Mouse (Mus musculus) erythroblast, embryonic 14.5 days (primary cell): ENCODE results near the gene Tmem235. TPM values are rescaled to one million over a fixed set of nuclear protein-coding genes. Genes with fewer than 3 reads are reported as not detected.
A peak's percentile ranks its signal among the peaks of the same experiment; 100 is the strongest.
"Not testable (repeated sequence)": the region's sequence is repeated elsewhere in the genome, so short reads cannot be mapped to it uniquely, and the experiment has no call there.

ENCODE experiments used
- H3K27me3 ChIP-seq: 2 replicates; pipeline ENCODE4 v1.6.1; 2012; ENCODE audit warnings: inconsistent platforms; ENCODE audit not compliant: control insufficient read depth
- H3K36me3 ChIP-seq: 2 replicates; pipeline ENCODE4 v1.6.1; 2012; ENCODE audit warnings: mild to moderate bottlenecking, inconsistent platforms; ENCODE audit not compliant: control insufficient read depth
- H3K4me1 ChIP-seq: 2 replicates; pipeline ENCODE4 v1.6.1; 2012; ENCODE audit warnings: inconsistent platforms; ENCODE audit not compliant: control insufficient read depth
- H3K4me3 ChIP-seq: replicated peaks from 2 replicates; pipeline ENCODE3; 2012; ENCODE audit warnings: moderate library complexity, mild to moderate bottlenecking, inconsistent platforms
- H3K9me3 ChIP-seq: 2 replicates; pipeline ENCODE4 v1.6.1; 2012; ENCODE audit warnings: low read length, inconsistent platforms, mixed read lengths; ENCODE audit not compliant: control insufficient read depth
- GATA1 ChIP-seq: IDR thresholded peaks from 2 replicates; pipeline ENCODE4 v1.6.1; 2012; ENCODE audit warnings: low read length, inconsistent platforms, mixed read lengths
- TAL1 ChIP-seq: IDR thresholded peaks from 3 replicates; pipeline ENCODE4 v1.6.1; 2012; ENCODE audit warnings: low read length, inconsistent platforms, mixed read lengths
- polyA plus RNA-seq: library from polyadenylated mRNA; stranded (reverse); fragments of >175 nt; gene quantifications from 2 replicates; pipeline ENCODE4 v1.2.3, GENCODE M21; 2012

Gene Tmem235
- polyA plus RNA-seq, result not detected in 2 replicates

- no peak for TF ChIP-seq GATA1
- TF ChIP-seq TAL1, result no peak
- H3K36me3 ChIP-seq, result peaks cover 37% of the 10 kb centered on the region
- H3K4me1 ChIP-seq, result peaks cover 24% of the 10 kb centered on the region
- peaks cover 15% of the 10 kb centered on the region for H3K9me3 ChIP-seq
- H3K27me3 ChIP-seq, result peaks cover 71% of the 10 kb centered on the region
- H3K4me3 ChIP-seq, result no peak within 1 kb of the TSS
Measured at GRCm38 (mm10) chr11:117860601-117861000, at the start of gene Tmem235. TSS of gene Tmem235 (plus strand) at chr11:117860752.

- H3K27me3 ChIP-seq, result no peaks in the 10 kb centered on the region
- peaks cover 100% of the 10 kb centered on the region for H3K36me3 ChIP-seq
- no peak for TF ChIP-seq TAL1
- no peak for TF ChIP-seq GATA1
- peaks cover 86% of the 10 kb centered on the region for H3K4me1 ChIP-seq
- H3K4me3 ChIP-seq, result no peak overlapping the region
- no peaks in the 10 kb centered on the region for H3K9me3 ChIP-seq
Measured at GRCm38 (mm10) chr11:117813867-117814266, 46.7 kb upstream of the Tmem235 start.

GRCm38 (mm10) chr11:117814704-117815366 lies 45.7 kb upstream of the Tmem235 start:
- Histone ChIP-seq H3K36me3 (peaks cover 100% of the 10 kb centered on the region), H3K9me3 (no peaks in the 10 kb centered on the region), H3K27me3 (no peaks in the 10 kb centered on the region), H3K4me3 (no peak overlapping the region), H3K4me1 (peaks cover 86% of the 10 kb centered on the region)
- TF ChIP-seq GATA1 (no peak), TAL1 (no peak)

GRCm38 (mm10) chr11:117815850-117816249 lies 44.7 kb upstream of the Tmem235 start:
- H3K27me3 ChIP-seq, H3K9me3 ChIP-seq, H3K4me3 ChIP-seq: not testable (repeated sequence)
- peaks cover 82% of the 10 kb centered on the region for H3K4me1 ChIP-seq
- peaks cover 100% of the 10 kb centered on the region for H3K36me3 ChIP-seq

GRCm38 (mm10) chr11:117816389-117816996 lies 44.1 kb upstream of the Tmem235 start:
- TF ChIP-seq GATA1 (no peak), TAL1 (no peak)
- Histone ChIP-seq H3K27me3 (no peaks in the 10 kb centered on the region), H3K36me3 (peaks cover 100% of the 10 kb centered on the region), H3K4me1 (peaks cover 82% of the 10 kb centered on the region), H3K9me3 (no peaks in the 10 kb centered on the region), H3K4me3 (no peak overlapping the region)

GRCm38 (mm10) chr11:117819095-117819494 lies 41.5 kb upstream of the Tmem235 start:
- Histone ChIP-seq H3K4me1 (peaks cover 85% of the 10 kb centered on the region), H3K9me3 (no peaks in the 10 kb centered on the region), H3K27me3 (no peaks in the 10 kb centered on the region), H3K36me3 (peaks cover 100% of the 10 kb centered on the region), H3K4me3 (no peak overlapping the region)
- no peak for TF ChIP-seq GATA1
- TF ChIP-seq TAL1, result no peak

- Histone ChIP-seq H3K9me3 (no peaks in the 10 kb centered on the region), H3K4me1 (peaks cover 83% of the 10 kb centered on the region), H3K27me3 (no peaks in the 10 kb centered on the region), H3K4me3 (no peak overlapping the region), H3K36me3 (peaks cover 94% of the 10 kb centered on the region)
- TF ChIP-seq GATA1, result no peak
- TF ChIP-seq TAL1, result no peak
Measured at GRCm38 (mm10) chr11:117820173-117820572, 40.4 kb upstream of the Tmem235 start.

GRCm38 (mm10) chr11:117821868-117822267 lies 38.7 kb upstream of the Tmem235 start:
- peaks cover 77% of the 10 kb centered on the region for H3K36me3 ChIP-seq
- H3K9me3 ChIP-seq, result no peaks in the 10 kb centered on the region
- TF ChIP-seq GATA1, result no peak
- no peak for TF ChIP-seq TAL1
- H3K4me3 ChIP-seq, result no peak overlapping the region
- no peaks in the 10 kb centered on the region for H3K27me3 ChIP-seq
- H3K4me1 ChIP-seq, result peaks cover 89% of the 10 kb centered on the region

GRCm38 (mm10) chr11:117822728-117823241 lies 37.8 kb upstream of the Tmem235 start:
- no peak overlapping the region for H3K4me3 ChIP-seq
- H3K4me1 ChIP-seq, result peaks cover 91% of the 10 kb centered on the region
- H3K27me3 ChIP-seq, result no peaks in the 10 kb centered on the region
- TF ChIP-seq GATA1 (no peak), TAL1 (no peak)
- H3K9me3 ChIP-seq, result no peaks in the 10 kb centered on the region
- peaks cover 73% of the 10 kb centered on the region for H3K36me3 ChIP-seq

- Histone ChIP-seq H3K27me3 (no peaks in the 10 kb centered on the region), H3K9me3 (no peaks in the 10 kb centered on the region), H3K4me3 (peak overlapping the region; percentile 86), H3K36me3 (peaks cover 67% of the 10 kb centered on the region), H3K4me1 (peaks cover 92% of the 10 kb centered on the region)
- TF ChIP-seq TAL1, result no peak
- no peak for TF ChIP-seq GATA1
Measured at GRCm38 (mm10) chr11:117823411-117823810, 37.1 kb upstream of the Tmem235 start.
